Comparison of ENCODE assay signal across 8 mouse cellular contexts in genomic region chr6:97395477-97396350, GRCm38 (mm10).
A peak's percentile ranks its signal among the peaks of the same experiment; 100 is the strongest.
DNase-seq lines count a peak whose midpoint lies in the region; ATAC-seq and TF ChIP-seq lines count a peak whose summit lies in the region.

No protein-coding gene starts in this region.

- DNase-seq in testis, postnatal 10 days (ENCODE audit: low spot score): no peak
- peak; percentile 23 to 49 for DNase-seq in kidney, adult 8-10 months
- peak; percentile 50 to 71 for DNase-seq in lung, postnatal 4 days
- DNase-seq in spleen, adult 12 weeks (ENCODE audit: low spot score): no peak
- DNase-seq in spleen, postnatal 10 days (ENCODE audit: low spot score in 2 of 2): no peak
- no peak for DNase-seq in cerebellum, postnatal 25 days

- ATAC-seq in forebrain, embryonic 12.5 days (ENCODE audit: low FRiP score): peak; percentile 43

- H3K36me3 ChIP-seq in testis, adult 2 months (ENCODE audit: control insufficient read depth, insufficient read depth, low read length): no peaks in the 10 kb centered on the region
- no peaks in the 10 kb centered on the region for H3K36me3 ChIP-seq in forebrain, embryonic 12.5 days (replicated peaks)

- H3K27me3 ChIP-seq in testis, adult 2 months (ENCODE audit: control insufficient read depth, insufficient read depth, low read length): no peaks in the 10 kb centered on the region
- no peaks in the 10 kb centered on the region for H3K27me3 ChIP-seq in forebrain, embryonic 12.5 days

- peaks cover 3% of the 10 kb centered on the region for H3K4me1 ChIP-seq in testis, adult 2 months (ENCODE audit: control insufficient read depth, insufficient read depth, low read length)
- peaks cover 43% of the 10 kb centered on the region for H3K4me1 ChIP-seq in forebrain, embryonic 12.5 days

- TF ChIP-seq POLR2A in testis, adult 2 months (IDR thresholded peaks at IDR 0.05; ENCODE audit: control insufficient read depth, low read depth, low read length): no peak

- no peak overlapping the region for H3K4me3 ChIP-seq in testis, adult 2 months (ENCODE audit: control insufficient read depth, low read depth, low read length)
- no peak overlapping the region for H3K4me3 ChIP-seq in forebrain, embryonic 12.5 days (replicated peaks)

- H3K27ac ChIP-seq in testis, adult 2 months (ENCODE audit: control insufficient read depth, insufficient read depth, low read depth, low read length): peak overlapping the region; percentile 19; the same call in 1 of the 2 replicates
- peak overlapping the region; percentile 94 for H3K27ac ChIP-seq in forebrain, embryonic 12.5 days

- TF ChIP-seq CTCF in testis, adult 2 months (IDR thresholded peaks at IDR 0.05; ENCODE audit: control insufficient read depth, insufficient read depth, insufficient replicate concordance, low read depth, low read length): no peak

- H3K9ac ChIP-seq in forebrain, embryonic 12.5 days: peak overlapping the region; percentile 36

- 7% methylated on average over 17 of the region's 17 CpGs for WGBS in forebrain, embryonic 12.5 days

- H3K4me2 ChIP-seq in forebrain, embryonic 12.5 days: peak overlapping the region; percentile 37

- no peaks in the 10 kb centered on the region for H3K9me3 ChIP-seq in forebrain, embryonic 12.5 days

Comparison
In these comparisons a context has a peak if more than half of its experiments do, and no peak if none do; other contexts are left out.
1. DNase-seq: peak in kidney, adult 8-10 months (2 of 2) and lung, postnatal 4 days (2 of 2); none in testis, postnatal 10 days (single experiment), spleen, adult 12 weeks (single experiment), spleen, postnatal 10 days (0 of 2) and cerebellum, postnatal 25 days (0 of 2).